Mouse (Mus musculus): ENCODE results near the gene 1700025G04Rik.

DNA sequence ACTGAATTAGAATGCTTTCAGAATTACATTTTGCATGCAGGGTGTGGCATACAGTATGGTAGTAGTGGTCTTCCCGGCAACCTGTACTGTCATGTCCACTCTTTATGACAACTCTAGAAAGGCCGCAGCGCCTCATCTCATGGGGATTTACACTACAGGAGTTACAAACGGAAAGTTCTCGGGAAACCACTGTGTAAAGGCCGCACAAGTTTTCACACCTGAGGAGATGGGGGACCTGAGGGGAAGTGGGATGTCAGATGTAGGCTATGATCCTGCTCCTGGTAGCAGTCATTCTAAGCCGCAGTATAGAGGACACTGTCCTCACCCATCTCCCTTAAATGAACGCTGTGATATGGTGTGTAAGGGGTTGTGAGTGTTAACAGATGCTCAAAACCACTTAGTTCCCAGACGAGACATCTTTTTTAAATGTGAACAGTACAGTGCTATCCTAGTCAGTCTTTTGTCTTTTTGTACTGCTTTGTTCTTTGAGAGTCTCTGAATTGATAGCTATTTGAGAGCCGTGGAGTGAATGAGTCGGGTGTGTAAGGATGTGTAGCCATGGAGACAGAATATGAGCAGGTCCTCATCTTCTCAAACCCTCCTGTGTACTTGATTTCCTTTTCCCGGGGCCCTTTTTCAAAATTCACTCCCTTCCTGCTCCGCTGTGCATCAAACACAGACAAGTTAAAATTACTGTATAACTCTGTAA, 277.8 kb downstream of the 1700025G04Rik start:
- TF ChIP-seq CTCF (IDR thresholded peaks at IDR 0.05; ENCODE audit: borderline replicate concordance, control insufficient read depth, extremely low read depth, insufficient read depth, low read length, poor library complexity) (no peak), POLR2A (IDR thresholded peaks at IDR 0.05; ENCODE audit: control insufficient read depth, extremely low read depth, insufficient read depth, low read length, poor library complexity) (no peak)

Measured in thymus, adult 2 months (tissue).